Mouse (Mus musculus) liver, adult 2 months (tissue): Measurements from ENCODE around the gene Gm19935. TPM values are rescaled to one million over a fixed set of nuclear protein-coding genes. Genes with fewer than 3 reads are reported as not detected.

Source experiments
- DNase-seq: peaks from one replicate; pipeline ENCODE4 v3.0.0-alpha.2; 2011; ENCODE audit warnings: low read depth, low spot score; ENCODE audit errors: extremely low read depth
- H3K27ac ChIP-seq: fragments of 200-500 bp; replicated peaks from 2 replicates; pipeline ENCODE4 v1.5.1; 2012; ENCODE audit warnings: low read depth, mild to moderate bottlenecking, control low read depth, inconsistent platforms, low read length; ENCODE audit not compliant: insufficient read depth
- H3K27me3 ChIP-seq: fragments of 200-500 bp; 2 replicates; pipeline ENCODE4 v1.6.1; 2012; ENCODE audit warnings: mild to moderate bottlenecking, moderate library complexity, low read length, inconsistent platforms; ENCODE audit not compliant: control insufficient read depth, insufficient read depth
- H3K36me3 ChIP-seq: fragments of 200-500 bp; 2 replicates; pipeline ENCODE4 v1.6.1; 2012; ENCODE audit warnings: low read length, inconsistent platforms; ENCODE audit not compliant: control insufficient read depth, insufficient read depth
- H3K4me1 ChIP-seq: fragments of 200-500 bp; 2 replicates; pipeline ENCODE4 v1.6.1; 2011; ENCODE audit warnings: low read length; ENCODE audit not compliant: control insufficient read depth, insufficient read depth
- H3K4me3 ChIP-seq: fragments of 200-500 bp; 2 replicates; pipeline ENCODE4 v1.5.1; 2011; ENCODE audit warnings: low read depth, mild to moderate bottlenecking, control low read depth, low read length, moderate library complexity; ENCODE audit not compliant: insufficient read depth
- H3K79me2 ChIP-seq: fragments of 200-500 bp; 2 replicates; pipeline ENCODE4 v1.6.1; 2012; ENCODE audit warnings: inconsistent platforms, mild to moderate bottlenecking, low read length, moderate library complexity; ENCODE audit not compliant: control insufficient read depth, insufficient read depth
- H3K9ac ChIP-seq: fragments of 200-500 bp; 2 replicates; pipeline ENCODE4 v1.6.1; 2012; ENCODE audit warnings: low read depth, mild to moderate bottlenecking, control low read depth, inconsistent platforms, low read length
- CTCF ChIP-seq: fragments of 200-500 bp; IDR thresholded peaks from 2 replicates; pipeline ENCODE4 v1.5.1; 2011; ENCODE audit warnings: low read depth, low read length, control low read depth
- POLR2A ChIP-seq: fragments of 200-500 bp; IDR thresholded peaks from 2 replicates; pipeline ENCODE4 v1.6.1; 2011; ENCODE audit warnings: low read length, control low read depth; ENCODE audit not compliant: insufficient read depth; ENCODE audit errors: extremely low read depth
- WGBS: fragments of 180-500 bp; shearing (Covaris S2); methylation state at CpG from one replicate; pipeline ENCODE4 v1.1.7; 2018; 5-methylcytosine and 5-hydroxymethylcytosine counted together
- polyA plus RNA-seq: library from polyadenylated mRNA; depleted of rRNA; stranded (reverse); fragments of >200 nt; gene quantifications from 2 replicates; pipeline ENCODE4 v1.2.3, GENCODE M21; 2012; rRNA removed
- total RNA-seq: library from RNA; depleted of rRNA; stranded (reverse); fragments of >200 nt; gene quantifications from 2 replicates; pipeline ENCODE4 v1.2.3, GENCODE M21; 2014; rRNA removed

Gm19935 gene
- 0.09 TPM in 1 of 2 replicates, not detected in the other for total RNA-seq
- not detected in 2 replicates for polyA plus RNA-seq

DNA sequence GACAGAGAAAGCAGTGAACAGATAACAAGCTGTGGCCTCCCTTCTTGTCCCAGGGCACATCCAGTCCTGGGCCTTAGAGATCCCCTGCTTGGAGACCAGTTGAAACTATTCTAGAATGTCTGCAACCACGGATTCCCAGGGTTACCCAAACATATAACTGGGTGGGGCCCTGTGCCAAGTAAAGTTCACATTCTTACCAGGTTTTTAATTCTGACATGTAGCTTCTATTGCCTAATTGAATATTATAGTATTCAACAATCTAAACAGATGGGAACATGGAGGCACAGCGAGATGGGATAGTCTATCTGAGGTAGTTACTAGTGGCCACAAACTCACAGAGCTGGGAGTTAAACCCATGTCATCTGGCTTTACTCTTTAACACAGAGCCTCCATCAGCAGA, at the start of gene Gm19935:
Gene Gm19935 (minus strand): TSS at position 101 of the 400 bp plus-strand sequence.
- H3K36me3 ChIP-seq, result no peaks in the 10 kb centered on the region
- no peak for DNase-seq
- no peak within 1 kb of the TSS for H3K4me3 ChIP-seq
- H3K4me1 ChIP-seq, result no peaks in the 10 kb centered on the region
- no peak within 1 kb of the TSS for H3K27ac ChIP-seq
- no peaks in the 10 kb centered on the region for H3K79me2 ChIP-seq
- H3K9ac ChIP-seq, result no peak within 1 kb of the TSS
- 69% methylated on average over 2 of the region's 2 CpGs for WGBS
- no peaks in the 10 kb centered on the region for H3K27me3 ChIP-seq
- TF ChIP-seq CTCF, result no peak
- no peak for TF ChIP-seq POLR2A

DNA sequence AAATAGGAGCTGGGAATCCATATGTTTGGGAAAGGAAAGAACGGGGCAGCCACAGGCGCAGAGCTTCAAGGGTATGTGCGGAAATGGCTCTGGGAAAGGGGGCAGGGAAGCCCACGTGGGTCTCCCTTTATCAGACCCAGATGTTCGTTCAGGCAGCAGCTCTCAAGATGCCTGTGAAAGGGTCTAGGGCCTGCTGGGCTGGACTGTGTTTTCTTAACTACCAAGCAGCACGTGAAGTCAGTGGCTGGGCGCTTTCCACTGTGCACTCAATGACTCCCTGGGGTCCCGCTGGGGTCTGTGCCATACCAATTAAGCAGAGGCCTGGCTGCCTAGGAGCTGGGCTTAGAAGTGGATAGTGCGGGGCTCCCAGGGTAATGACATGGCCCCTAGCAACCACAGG, 44.8 kb upstream of the Gm19935 start:
- WGBS, result 80% methylated on average over 9 of the region's 9 CpGs
- H3K79me2 ChIP-seq, result no peaks in the 10 kb centered on the region
- TF ChIP-seq CTCF (no peak), POLR2A (no peak)
- H3K4me3 ChIP-seq, result no peak overlapping the region
- no peak overlapping the region for H3K9ac ChIP-seq
- H3K4me1 ChIP-seq, result no peaks in the 10 kb centered on the region
- no peak for DNase-seq
- H3K36me3 ChIP-seq, result no peaks in the 10 kb centered on the region
- no peak overlapping the region for H3K27ac ChIP-seq
- H3K27me3 ChIP-seq, result no peaks in the 10 kb centered on the region

DNA sequence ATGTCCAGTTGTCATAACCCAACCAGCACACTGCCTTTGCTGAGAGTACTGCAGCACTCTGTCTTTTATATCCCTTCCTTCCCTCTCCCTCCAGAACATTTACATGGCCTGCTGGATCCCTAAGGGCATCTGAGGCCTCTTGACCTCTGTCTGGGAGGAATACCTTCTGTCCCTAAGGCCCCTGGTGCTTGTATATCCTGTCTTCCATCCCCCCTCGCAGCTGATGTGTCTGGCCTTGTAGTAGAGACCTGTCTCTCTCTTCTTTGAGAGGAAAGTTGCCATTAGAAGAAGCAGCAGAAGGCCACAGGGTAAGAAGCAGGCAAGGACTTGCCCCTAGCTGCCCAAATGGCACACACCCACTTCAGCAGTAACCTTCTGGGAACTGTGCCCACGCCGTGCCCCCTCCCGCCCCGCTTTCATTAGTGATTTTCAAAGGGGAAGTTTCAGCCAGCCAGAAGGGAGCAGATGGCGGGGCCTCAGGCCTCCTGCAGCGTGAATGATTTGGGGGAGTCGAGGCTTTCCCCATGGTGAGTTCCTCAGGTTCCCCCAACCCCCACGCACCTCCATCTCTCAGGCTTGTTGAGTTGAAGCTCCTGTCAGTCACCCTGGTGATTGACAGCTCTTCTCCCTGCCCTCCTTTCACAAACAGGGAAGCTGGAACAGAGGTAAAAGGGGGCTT, 44.2 kb upstream of the Gm19935 start:
- 70% methylated on average over 9 of the region's 9 CpGs for WGBS
- H3K27ac ChIP-seq, result no peak overlapping the region
- H3K4me1 ChIP-seq, result no peaks in the 10 kb centered on the region
- no peak overlapping the region for H3K9ac ChIP-seq
- no peaks in the 10 kb centered on the region for H3K79me2 ChIP-seq
- TF ChIP-seq POLR2A, result no peak
- TF ChIP-seq CTCF, result no peak
- no peaks in the 10 kb centered on the region for H3K27me3 ChIP-seq
- no peak overlapping the region for H3K4me3 ChIP-seq
- H3K36me3 ChIP-seq, result no peaks in the 10 kb centered on the region
- DNase-seq, result no peak

DNA sequence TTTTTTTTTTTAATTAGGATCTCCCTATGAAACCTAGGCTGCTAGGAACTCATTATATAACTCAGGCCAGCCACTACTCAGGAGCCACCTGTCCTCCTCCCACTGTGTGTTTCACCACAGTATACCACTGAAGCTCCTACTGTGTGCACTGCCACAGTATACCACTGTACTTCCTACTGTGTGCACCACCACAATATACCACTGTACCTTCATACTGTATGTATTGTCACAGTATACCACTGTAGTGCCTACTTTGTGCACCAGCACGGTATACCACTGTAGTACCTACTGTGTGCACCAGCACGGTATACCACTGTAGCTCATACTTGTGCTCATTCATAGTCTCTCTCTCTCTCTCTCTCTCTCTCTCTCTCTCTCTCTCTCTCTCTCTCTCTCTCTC, 40.9 kb upstream of the Gm19935 start:
- Histone ChIP-seq H3K9ac (no peak overlapping the region), H3K79me2 (no peaks in the 10 kb centered on the region), H3K4me1 (peaks cover 10% of the 10 kb centered on the region), H3K27ac (no peak overlapping the region), H3K4me3 (no peak overlapping the region), H3K27me3 (no peaks in the 10 kb centered on the region), H3K36me3 (no peaks in the 10 kb centered on the region)
- TF ChIP-seq CTCF (no peak), POLR2A (no peak)
- WGBS, result 91% methylated on average over 2 of the region's 2 CpGs
- no peak for DNase-seq

DNA sequence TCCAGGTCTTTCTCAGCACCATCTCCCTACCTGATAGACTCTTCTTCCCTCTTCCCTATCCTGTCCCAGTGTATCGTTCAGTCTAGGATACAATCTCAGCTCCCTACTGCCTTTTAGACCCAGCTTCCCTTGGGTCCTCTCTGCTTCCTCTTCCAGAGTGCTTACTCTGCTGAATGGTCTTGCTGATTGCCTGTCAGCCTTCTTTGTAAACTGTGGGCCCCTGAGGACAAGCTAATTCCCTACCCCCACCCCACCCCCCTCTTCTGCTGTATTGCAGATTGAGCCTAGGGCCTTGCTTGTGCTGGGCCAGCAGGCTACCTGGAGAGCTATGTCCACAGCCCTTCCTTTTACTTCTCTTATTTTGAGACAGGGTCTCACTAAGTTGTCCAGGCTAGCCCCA, 39.8 kb upstream of the Gm19935 start:
- no peak for DNase-seq

DNA sequence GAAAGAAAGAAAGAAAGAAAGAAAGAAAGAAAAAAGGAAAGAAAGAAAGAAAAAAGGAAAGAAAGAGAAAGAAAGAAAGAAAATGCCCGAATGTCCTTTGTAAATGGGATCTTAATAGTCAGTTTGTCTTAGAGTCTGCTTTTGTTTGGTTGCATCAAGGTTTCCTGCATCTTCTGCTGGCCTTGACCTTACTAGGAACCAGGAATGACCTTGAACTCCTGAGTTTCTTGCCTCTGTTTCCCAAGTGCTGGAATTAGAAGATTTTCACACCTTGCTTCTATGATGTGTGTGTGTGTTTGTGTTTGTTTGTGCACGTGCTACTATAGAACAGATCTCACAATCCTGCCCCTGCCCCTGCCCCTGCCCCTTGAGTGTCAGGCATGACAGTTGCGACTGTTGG, 39.0 kb upstream of the Gm19935 start:
- Histone ChIP-seq H3K36me3 (peaks cover 2% of the 10 kb centered on the region; the same call in 1 of the 2 replicates), H3K9ac (no peak overlapping the region), H3K4me3 (no peak overlapping the region), H3K4me1 (peaks cover 10% of the 10 kb centered on the region), H3K79me2 (no peaks in the 10 kb centered on the region), H3K27ac (no peak overlapping the region), H3K27me3 (no peaks in the 10 kb centered on the region)
- 95% methylated on average over 3 of the region's 3 CpGs for WGBS
- TF ChIP-seq POLR2A (no peak), CTCF (no peak)
- no peak for DNase-seq

More for the DNA sequence above, 39.8 kb upstream of the Gm19935 start:
- H3K79me2 ChIP-seq, result no peaks in the 10 kb centered on the region
- WGBS, result 75% methylated on average over 1 of the region's 1 CpGs
- no peak overlapping the region for H3K9ac ChIP-seq
- H3K4me1 ChIP-seq, result peaks cover 10% of the 10 kb centered on the region
- H3K27me3 ChIP-seq, result no peaks in the 10 kb centered on the region
- H3K27ac ChIP-seq, result no peak overlapping the region
- H3K4me3 ChIP-seq, result no peak overlapping the region
- H3K36me3 ChIP-seq, result no peaks in the 10 kb centered on the region
- no peak for TF ChIP-seq CTCF
- no peak for TF ChIP-seq POLR2A
